Mouse (Mus musculus): ENCODE data around the gene Tmem129.

- TF ChIP-seq POLR2A (IDR thresholded peaks at IDR 0.05; ENCODE audit: borderline replicate concordance, low read depth, low read length) (no peak), CTCF (IDR thresholded peaks at IDR 0.05; ENCODE audit: low read depth, low read length) (no peak)
These were observed 13.4 kb upstream of the Tmem129 start for GRCm38 (mm10) chr5:33671659-33672058.
